In the genomic region with DNA sequence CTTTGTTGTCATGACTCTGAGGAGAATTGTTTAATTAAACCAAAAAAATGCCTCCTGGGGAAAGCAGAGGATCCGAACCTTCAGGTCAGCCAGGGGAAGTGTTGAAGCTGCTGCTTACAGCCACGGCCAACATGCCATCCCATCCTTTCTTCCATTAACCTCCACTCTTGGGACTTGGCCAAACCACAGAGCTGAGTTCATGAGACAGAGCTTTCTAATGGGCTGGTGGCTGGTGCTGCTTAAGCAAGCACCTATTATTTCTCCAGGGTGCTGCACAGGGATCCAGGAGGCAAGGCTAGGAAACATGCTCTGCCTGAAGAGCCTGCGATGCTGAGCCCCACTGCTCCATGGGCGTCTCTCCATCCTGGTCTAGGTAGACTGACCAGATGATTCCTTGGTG, we compare ENCODE assay signal across 20 mouse cellular contexts. TPM values are rescaled to one million over a fixed set of nuclear protein-coding genes. Genes with fewer than 3 reads are reported as not detected.
"Had no signal": no experiment of that assay in that cellular context is flagged by ENCODE, and none has a peak within 500 bp of the region (broad histone marks: within the 10 kb centered on the region; RNA-seq: fewer than 3 reads in every experiment).

No protein-coding gene starts in this region.

- DNase-seq: kidney, postnatal 14 days; kidney, postnatal 4 days; left cerebral cortex, postnatal 4 days; liver, postnatal 0 days; lung, embryonic 14.5 days; right cerebral cortex, adult 18-20 months; right cerebral cortex, postnatal 14 days; right cerebral cortex, postnatal 4 days; thymus, postnatal 25 days had no signal

- H3K27ac ChIP-seq: limb, embryonic 12.5 days; limb, embryonic 15.5 days; liver, embryonic 14.5 days; midbrain, embryonic 10.5 days; midbrain, embryonic 13.5 days; stomach, embryonic 15.5 days had no signal

- ATAC-seq: liver, postnatal 0 days; lung, postnatal 0 days; midbrain, embryonic 13.5 days; midbrain, embryonic 16.5 days had no signal

- H3K36me3 ChIP-seq: limb, embryonic 15.5 days; stomach, embryonic 15.5 days had no signal

- H3K9ac ChIP-seq: limb, embryonic 12.5 days; limb, embryonic 15.5 days; liver, embryonic 14.5 days; liver, postnatal 0 days; lung, embryonic 14.5 days; midbrain, embryonic 13.5 days; stomach, embryonic 15.5 days had no signal

- H3K4me2 ChIP-seq: limb, embryonic 12.5 days; limb, embryonic 15.5 days; liver, embryonic 11.5 days; lung, embryonic 14.5 days; midbrain, embryonic 13.5 days; stomach, embryonic 15.5 days had no signal

- H3K27me3 ChIP-seq: limb, embryonic 15.5 days; midbrain, embryonic 13.5 days; stomach, embryonic 15.5 days had no signal

- H3K4me3 ChIP-seq: limb, embryonic 12.5 days; limb, embryonic 15.5 days; megakaryocyte, embryonic 14.5 days; midbrain, embryonic 10.5 days; midbrain, embryonic 13.5 days; stomach, embryonic 15.5 days had no signal

- H3K9me3 ChIP-seq: limb, embryonic 12.5 days; limb, embryonic 15.5 days; megakaryocyte, embryonic 14.5 days; midbrain, embryonic 13.5 days; stomach, embryonic 15.5 days had no signal

RNA-seq across cellular contexts. Expression of gene Kcnh2, which starts 19.0 kb away (rescaled TPM):
- total RNA-seq: monocyte, adult 5-6 weeks had no signal

RNA-seq across cellular contexts. Expression of gene Nos3, which starts 32.2 kb away (rescaled TPM):
- total RNA-seq: monocyte, adult 5-6 weeks had no signal

RNA-seq across cellular contexts. Expression of gene Atg9b, which starts 59.5 kb away (rescaled TPM):
- total RNA-seq: monocyte, adult 5-6 weeks had no signal
